In the genomic region with DNA sequence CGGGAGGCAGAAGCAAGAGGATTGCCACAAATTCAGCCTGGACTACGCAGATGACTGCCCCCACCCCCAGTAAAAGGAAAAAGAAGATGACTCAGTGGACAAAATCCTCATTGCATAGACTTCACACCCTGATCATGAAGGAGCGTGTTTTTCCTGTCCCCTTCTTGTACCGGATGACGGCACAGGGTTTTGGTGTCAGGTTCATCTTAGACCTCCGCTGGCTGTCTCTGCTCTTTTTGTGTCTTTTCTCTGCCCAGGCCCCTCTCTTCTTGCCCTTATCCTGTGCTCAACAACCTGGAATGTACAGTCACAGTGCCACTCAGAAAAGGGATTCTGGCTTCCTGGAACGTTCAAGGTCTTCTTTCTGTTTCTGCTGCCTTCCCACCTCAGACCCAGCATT, we compare ENCODE assay signal across 24 mouse cellular contexts. TPM values are rescaled to one million over a fixed set of nuclear protein-coding genes. Genes with fewer than 3 reads are reported as not detected.
A peak's percentile ranks its signal among the peaks of the same experiment; 100 is the strongest.
DNase-seq lines count a peak whose midpoint lies in the region; ATAC-seq and TF ChIP-seq lines count a peak whose summit lies in the region.
"Had no signal": no experiment of that assay in that cellular context is flagged by ENCODE, and none has a peak within 500 bp of the region (broad histone marks: within the 10 kb centered on the region; RNA-seq: fewer than 3 reads in every experiment).

No protein-coding gene starts in this region.

- no peaks in the 10 kb centered on the region for H3K36me3 ChIP-seq in heart, adult 2 months (ENCODE audit: control insufficient read depth, insufficient read depth, low read length)
- no peaks in the 10 kb centered on the region for H3K36me3 ChIP-seq in heart, embryonic 15.5 days
- no peaks in the 10 kb centered on the region for H3K36me3 ChIP-seq in limb, embryonic 13.5 days
- H3K36me3 ChIP-seq in limb, embryonic 10.5 days: no peaks in the 10 kb centered on the region
- H3K36me3 ChIP-seq: liver, embryonic 15.5 days; midbrain, embryonic 10.5 days; midbrain, embryonic 15.5 days had no signal

- no peak for TF ChIP-seq EP300 in heart, adult 2 months (IDR thresholded peaks at IDR 0.05; ENCODE audit: insufficient read depth, low read depth, low read length)

- no peaks in the 10 kb centered on the region for H3K27me3 ChIP-seq in heart, adult 2 months (ENCODE audit: control insufficient read depth, insufficient read depth, low read length)
- no peaks in the 10 kb centered on the region for H3K27me3 ChIP-seq in heart, embryonic 15.5 days
- no peaks in the 10 kb centered on the region for H3K27me3 ChIP-seq in limb, embryonic 13.5 days
- H3K27me3 ChIP-seq in limb, embryonic 10.5 days (ENCODE audit: low read depth, poor library complexity, severe bottlenecking): no peaks in the 10 kb centered on the region
- H3K27me3 ChIP-seq: liver, embryonic 15.5 days; midbrain, embryonic 15.5 days had no signal

- no peak for ATAC-seq in heart, embryonic 15.5 days (replicated peaks; ENCODE audit: insufficient number of reproducible peaks, insufficient read depth, low FRiP score, low read depth)
- ATAC-seq in limb, embryonic 13.5 days (ENCODE audit: low FRiP score, low read depth): no peak
- ATAC-seq: activated CD4-positive, CD25-positive, alpha-beta regulatory T cell, adult 4 months; forebrain, postnatal 0 days; intestine, postnatal 0 days; midbrain, embryonic 15.5 days had no signal

- H3K4me3 ChIP-seq in heart, adult 2 months: no peak overlapping the region
- H3K4me3 ChIP-seq in heart, embryonic 15.5 days: no peak overlapping the region
- H3K4me3 ChIP-seq in limb, embryonic 13.5 days: no peak overlapping the region
- H3K4me3 ChIP-seq in limb, embryonic 10.5 days: no peak overlapping the region
- H3K4me3 ChIP-seq: erythroblast, embryonic 14.5 days; liver, embryonic 15.5 days; midbrain, embryonic 10.5 days; midbrain, embryonic 15.5 days had no signal

- no peak overlapping the region for H3K9ac ChIP-seq in heart, adult 2 months (ENCODE audit: low read depth, low read length)
- no peak overlapping the region for H3K9ac ChIP-seq in heart, embryonic 15.5 days
- no peak overlapping the region for H3K9ac ChIP-seq in limb, embryonic 13.5 days
- H3K9ac ChIP-seq: forebrain, postnatal 0 days; hindbrain, embryonic 14.5 days; liver, embryonic 15.5 days; lung, embryonic 14.5 days; midbrain, embryonic 15.5 days had no signal

- H3K9me3 ChIP-seq in heart, embryonic 15.5 days (replicated peaks): no peaks in the 10 kb centered on the region
- H3K9me3 ChIP-seq in limb, embryonic 13.5 days: no peaks in the 10 kb centered on the region
- H3K9me3 ChIP-seq in limb, embryonic 10.5 days (replicated peaks): no peaks in the 10 kb centered on the region
- H3K9me3 ChIP-seq: liver, embryonic 15.5 days; midbrain, embryonic 10.5 days; midbrain, embryonic 15.5 days had no signal

- H3K4me1 ChIP-seq in heart, adult 2 months (ENCODE audit: control insufficient read depth, insufficient read depth, low read length): peaks cover 6% of the 10 kb centered on the region
- peaks cover 41% of the 10 kb centered on the region for H3K4me1 ChIP-seq in heart, embryonic 15.5 days (replicated peaks)
- H3K4me1 ChIP-seq in limb, embryonic 13.5 days: peaks cover 14% of the 10 kb centered on the region
- peaks cover 12% of the 10 kb centered on the region for H3K4me1 ChIP-seq in limb, embryonic 10.5 days
- H3K4me1 ChIP-seq: liver, embryonic 15.5 days; midbrain, embryonic 10.5 days; midbrain, embryonic 15.5 days had no signal

- H3K4me2 ChIP-seq in heart, embryonic 15.5 days: no peak overlapping the region
- H3K4me2 ChIP-seq in limb, embryonic 13.5 days (replicated peaks): no peak overlapping the region
- H3K4me2 ChIP-seq: hindbrain, embryonic 14.5 days; liver, embryonic 15.5 days; lung, embryonic 14.5 days; midbrain, embryonic 15.5 days had no signal

- no peak for TF ChIP-seq CTCF in heart, adult 2 months (IDR thresholded peaks at IDR 0.05)

- peak in 1 of 2 experiments; percentile 8 for DNase-seq in heart, adult 2 months
- no peak for DNase-seq in heart, adult 8-10 months (ENCODE audit: low spot score)
- DNase-seq in heart, adult 9 months (ENCODE audit: low spot score in 2 of 2): no peak
- no peak for DNase-seq in limb, embryonic 10.5 days (ENCODE audit: low spot score)
- DNase-seq in adrenal gland, postnatal 14 days: no peak
- DNase-seq: adrenal gland, adult 2 months; forebrain, postnatal 0 days; lung, embryonic 14.5 days; lung, postnatal 14 days; right cerebral cortex, postnatal 4 days; thymus, adult 18-20 months; thymus, postnatal 25 days had no signal

- intact Hi-C loops in heart, adult 2 months (cut with DNase I): no loop called here

- no peaks in the 10 kb centered on the region for H3K79me2 ChIP-seq in heart, adult 2 months (replicated peaks; ENCODE audit: control insufficient read depth, insufficient read depth, low read length)

- peak overlapping the region; percentile 26 for H3K27ac ChIP-seq in heart, adult 2 months
- H3K27ac ChIP-seq in heart, embryonic 15.5 days: peak overlapping the region; percentile 45
- 0 out of 2 replicates have a peak overlapping the region, but pooled peaks have one; percentile 15 for H3K27ac ChIP-seq in limb, embryonic 13.5 days
- no peak overlapping the region for H3K27ac ChIP-seq in limb, embryonic 10.5 days
- H3K27ac ChIP-seq: hindbrain, embryonic 14.5 days; liver, embryonic 15.5 days; midbrain, embryonic 10.5 days; midbrain, embryonic 15.5 days; stomach, postnatal 0 days had no signal

- WGBS in heart, adult 2 months: 85% methylated on average over 7 of the region's 7 CpGs
- 81% methylated on average over 7 of the region's 7 CpGs for WGBS in heart, embryonic 15.5 days
- WGBS in limb, embryonic 13.5 days: 87% methylated on average over 7 of the region's 7 CpGs
- WGBS in limb, embryonic 10.5 days: 89% methylated on average over 7 of the region's 7 CpGs

- TF ChIP-seq POLR2A in heart, adult 2 months (IDR thresholded peaks at IDR 0.05; ENCODE audit: insufficient read depth, low read depth, low read length): no peak

RNA-seq across cellular contexts. Expression of a gene that starts 14.6 kb away (rescaled TPM):
- 100 to 1,000 TPM; 102 to 117 TPM for total RNA-seq in heart, adult 2 months (2021)
- polyA plus RNA-seq in heart, adult 2 months (2012; rRNA removed): 85.7 and 91.1 TPM in 2 replicates
- 100 to 1,000 TPM in 3 of 4 experiments, 10 to 100 TPM in 1; 96.9 to 118 (median 112) TPM for total RNA-seq in heart, adult 8-10 months (2022)
- 78.0 and 80.3 TPM in 2 replicates for polyA plus RNA-seq in heart, embryonic 15.5 days (2015; fragmentation: Nextera tagmentation; extraction: Ambion mirVana)
- polyA plus RNA-seq in limb, embryonic 13.5 days (2015; fragmentation: Nextera tagmentation; extraction: Ambion mirVana): 78.4 and 87.6 TPM in 2 replicates
- 3.0 and 5.1 TPM in 2 replicates for polyA plus RNA-seq in limb, embryonic 10.5 days (2016; fragmentation: Nextera tagmentation; extraction: Ambion mirVana)
- total RNA-seq in adrenal gland, postnatal 14 days (2021): 77.0 and 81.6 TPM in 2 replicates
- total RNA-seq: hematopoietic stem cell, adult 5-6 weeks; neutrophil, adult 5-6 weeks had no signal
- polyA plus RNA-seq: erythroblast, embryonic 14.5 days had no signal

Comparison
In these comparisons a context has a peak if more than half of its experiments do, and no peak if none do; other contexts are left out.
1. RNA of a gene that starts 14.6 kb away (polyA plus RNA-seq): 78.4 to 87.6 TPM in limb, embryonic 13.5 days, 85.7 to 91.1 TPM in heart, adult 2 months and 78.0 to 80.3 TPM in heart, embryonic 15.5 days; 3.0 to 5.1 TPM in limb, embryonic 10.5 days; every median in the first group is over 10 times any median in the second.